Mouse (Mus musculus): Measurements from ENCODE around the gene Pigyl. TPM values are rescaled to one million over a fixed set of nuclear protein-coding genes. Genes with fewer than 3 reads are reported as not detected.
A peak's percentile ranks its signal among the peaks of the same experiment; 100 is the strongest.

Gene Pigyl
- polyA plus RNA-seq, 1 experiment from 2014 or later = 75.6 TPM

DNA sequence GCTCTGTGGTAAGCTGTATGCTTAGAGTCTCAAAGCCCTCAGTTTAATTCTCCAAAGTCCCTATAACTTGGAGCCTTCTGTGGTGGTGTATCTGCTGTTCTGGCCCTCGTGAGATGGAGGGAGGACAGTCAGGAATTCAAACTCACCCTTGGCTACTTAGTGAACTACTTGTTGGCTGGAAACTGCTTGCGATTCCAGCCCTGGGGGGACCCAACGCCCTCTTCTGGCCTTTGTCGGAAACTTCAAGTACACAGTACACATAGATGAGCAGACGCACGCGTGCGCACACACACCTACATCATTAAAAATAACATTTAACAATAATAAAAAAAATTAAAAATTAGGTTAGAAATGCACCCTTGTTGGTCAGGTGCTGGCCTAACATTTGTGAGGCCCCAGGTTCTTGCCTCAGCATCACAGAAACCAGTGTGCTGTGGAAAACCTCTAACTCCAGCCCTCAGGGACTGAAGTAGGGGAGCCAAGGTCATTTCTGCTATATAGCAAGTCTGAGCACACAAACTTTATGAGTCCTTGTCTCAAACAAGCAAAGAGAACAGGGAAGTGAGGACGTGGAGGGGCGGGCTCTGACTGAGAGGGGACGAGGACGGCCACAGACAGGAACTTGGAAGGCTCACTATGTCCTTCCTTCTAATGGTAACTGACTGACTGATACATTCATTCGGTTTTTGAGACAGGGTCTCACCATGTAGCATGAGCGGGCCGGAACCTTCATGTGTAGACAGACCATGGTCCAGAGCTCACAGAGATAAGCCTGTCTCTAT, 31.2 kb upstream of the Pigyl start:
- H3K4me2 ChIP-seq (replicated peaks) = no peak overlapping the region
- no peak overlapping the region for H3K4me3 ChIP-seq (replicated peaks)
- whole genome bisulfite sequencing = 85% methylated on average over 15 of the region's 15 CpGs

DNA sequence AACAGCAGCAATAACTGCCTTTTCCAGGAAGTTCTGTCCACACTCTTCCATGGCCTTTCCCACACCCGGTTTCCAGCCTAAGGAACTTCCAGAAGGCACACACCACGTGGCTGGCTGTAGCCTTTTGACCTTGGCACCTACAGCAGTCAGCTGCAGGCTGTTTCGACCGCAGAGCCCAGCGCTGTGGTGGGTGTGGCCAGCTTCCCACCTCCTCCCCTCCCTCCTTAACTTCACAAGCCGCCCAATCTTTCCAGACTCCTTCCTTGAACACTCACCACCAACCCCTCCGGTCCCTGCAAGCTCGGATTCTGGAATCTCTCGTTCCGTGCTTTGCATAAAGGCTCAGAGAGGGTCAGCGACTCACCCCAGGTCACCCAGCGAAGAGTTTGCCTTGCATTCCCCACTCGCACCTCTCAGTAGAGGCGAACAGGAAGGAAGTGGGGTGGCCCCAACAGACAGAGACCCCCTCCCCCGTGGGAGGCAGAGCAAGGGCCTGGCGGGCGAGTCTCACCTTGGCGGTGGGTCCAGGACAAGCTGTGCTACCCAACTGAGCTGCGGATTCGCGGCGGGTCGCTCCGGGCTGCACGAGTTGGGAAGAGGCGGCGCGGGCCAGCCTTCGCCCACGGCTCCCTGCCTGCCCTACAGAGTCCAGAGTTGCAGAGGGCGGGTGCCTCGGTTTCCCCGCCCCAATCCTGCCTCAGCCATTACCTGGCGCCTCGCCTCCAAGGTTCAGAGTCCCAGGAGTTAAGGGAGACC, 25.2 kb upstream of the Pigyl start:
- H3K4me3 ChIP-seq (replicated peaks) = peak overlapping the region; percentile 41
- H3K36me3 ChIP-seq = no peaks in the 10 kb centered on the region
- peak overlapping the region; percentile 64 for H3K4me2 ChIP-seq (replicated peaks)
- H3K9me3 ChIP-seq (replicated peaks) = no peaks in the 10 kb centered on the region
- H3K4me1 ChIP-seq = peaks cover 13% of the 10 kb centered on the region
- H3K9ac ChIP-seq = peak overlapping the region; percentile 29; the same call in 1 of the 2 replicates
- H3K27me3 ChIP-seq = no peaks in the 10 kb centered on the region
- ATAC-seq (ENCODE audit: insufficient number of reproducible peaks, low FRiP score, low TSS enrichment, low read depth) = 0 out of 2 replicates have a peak, but pooled peaks have one; percentile 15
- 2% methylated on average over 35 of the region's 35 CpGs for WGBS
- 0 out of 2 replicates have a peak overlapping the region, but pooled peaks have one; percentile 6 for H3K27ac ChIP-seq (replicated peaks)

More for the DNA sequence above, 31.2 kb upstream of the Pigyl start:
- Histone ChIP-seq H3K4me1 (no peaks in the 10 kb centered on the region), H3K9ac (no peak overlapping the region), H3K27ac (replicated peaks) (no peak overlapping the region), H3K9me3 (replicated peaks) (no peaks in the 10 kb centered on the region), H3K36me3 (no peaks in the 10 kb centered on the region), H3K27me3 (no peaks in the 10 kb centered on the region)
- ATAC-seq (ENCODE audit: insufficient number of reproducible peaks, low FRiP score, low TSS enrichment, low read depth) = no peak

DNA sequence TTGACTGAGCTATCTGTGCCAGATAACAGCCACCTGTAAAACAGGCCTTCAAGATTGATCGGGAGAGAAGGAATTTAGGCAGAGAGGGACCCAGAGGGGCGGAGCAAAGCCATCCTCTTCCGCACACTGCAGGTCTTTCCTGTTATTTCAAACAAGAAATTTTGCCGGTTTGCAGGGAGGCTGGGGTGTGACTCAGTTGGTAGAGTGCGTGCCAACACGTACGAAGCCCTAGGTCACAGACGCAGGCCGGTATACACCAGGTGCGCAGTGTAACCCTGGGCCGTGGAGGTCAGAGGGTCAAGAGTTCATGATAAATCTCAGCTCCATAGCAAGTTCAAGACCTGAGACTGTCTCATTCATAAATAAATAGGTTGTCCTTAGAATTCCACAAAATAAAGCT, 24.4 kb upstream of the Pigyl start:
- Histone ChIP-seq H3K4me3 (replicated peaks) (peak overlapping the region; percentile 41), H3K9me3 (replicated peaks) (no peaks in the 10 kb centered on the region), H3K4me1 (peaks cover 13% of the 10 kb centered on the region), H3K9ac (no peak overlapping the region), H3K4me2 (replicated peaks) (peak overlapping the region; percentile 64), H3K27me3 (no peaks in the 10 kb centered on the region), H3K36me3 (no peaks in the 10 kb centered on the region), H3K27ac (replicated peaks) (peak overlapping the region; percentile 68; the same call in 1 of the 2 replicates)
- ATAC-seq (ENCODE audit: insufficient number of reproducible peaks, low FRiP score, low TSS enrichment, low read depth) = no peak
- 40% methylated on average over 11 of the region's 11 CpGs for WGBS

DNA sequence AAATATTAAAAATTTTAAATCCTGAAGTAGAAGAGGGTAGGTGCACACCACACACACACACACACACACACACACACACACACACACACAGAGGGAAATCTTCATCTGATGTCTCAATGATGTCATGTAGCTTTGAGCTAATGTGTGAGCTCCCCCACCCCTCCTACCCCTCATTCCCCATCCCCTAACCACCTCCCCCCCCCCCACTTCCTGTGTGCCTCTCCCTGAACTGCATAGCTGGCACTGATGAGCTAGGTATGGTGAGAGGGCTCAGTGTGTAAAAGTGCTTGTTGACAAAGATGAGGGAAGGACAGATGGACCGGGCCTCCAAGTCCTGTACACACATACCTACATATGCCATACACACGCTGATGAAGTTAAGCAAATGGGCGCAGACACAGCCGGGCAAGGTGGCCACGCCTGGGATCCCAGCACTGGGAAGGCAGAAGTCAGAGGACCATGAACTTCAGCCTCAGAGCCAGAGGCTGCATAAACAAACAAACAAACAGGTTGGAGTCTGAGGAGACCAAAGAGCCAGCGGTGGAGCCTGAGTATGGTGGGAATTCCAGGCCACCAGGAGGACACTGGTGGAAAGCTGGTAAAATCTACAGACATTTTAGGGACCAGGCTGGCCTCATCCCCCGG, 22.3 kb upstream of the Pigyl start:
- H3K9me3 ChIP-seq (replicated peaks) = no peaks in the 10 kb centered on the region
- 81% methylated on average over 7 of the region's 7 CpGs for WGBS

DNA sequence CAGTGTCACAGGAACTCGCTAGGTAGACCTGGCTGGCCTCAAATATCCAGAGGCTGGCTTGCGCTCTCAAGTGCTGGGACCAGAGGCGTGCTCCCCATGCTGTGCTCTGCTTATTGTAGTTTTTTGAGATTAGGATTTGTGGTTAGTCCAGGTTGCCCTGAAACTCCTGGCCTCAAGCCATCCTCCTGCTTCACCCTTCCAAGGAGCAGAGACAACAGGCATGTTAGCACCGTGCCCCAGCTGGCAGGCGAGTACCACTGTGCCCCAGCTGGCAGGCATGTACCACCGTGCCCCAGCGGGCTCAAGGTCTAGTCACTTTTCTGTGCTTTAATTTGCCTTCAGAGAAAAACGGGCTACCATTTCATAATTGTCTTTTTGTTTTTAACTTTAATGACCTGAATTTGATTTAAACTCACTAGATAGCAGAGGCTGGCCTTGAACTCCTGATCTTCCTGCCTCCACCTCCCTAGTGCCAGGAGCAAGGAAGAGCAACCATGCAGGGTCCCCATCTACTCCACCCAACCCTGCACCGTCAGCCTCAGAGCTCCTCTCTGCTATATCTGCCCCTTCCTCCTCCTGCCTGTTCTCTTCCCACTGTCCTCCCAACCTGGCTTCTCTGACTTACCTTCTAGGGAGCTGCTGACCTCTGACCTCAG, 21.5 kb upstream of the Pigyl start:
- WGBS = 63% methylated on average over 9 of the region's 9 CpGs
- H3K9ac ChIP-seq = no peak overlapping the region

More for the DNA sequence above, 22.3 kb upstream of the Pigyl start:
- H3K4me2 ChIP-seq (replicated peaks) = no peak overlapping the region
- no peak overlapping the region for H3K4me3 ChIP-seq (replicated peaks)
- H3K36me3 ChIP-seq = no peaks in the 10 kb centered on the region
- H3K9ac ChIP-seq = no peak overlapping the region
- H3K4me1 ChIP-seq = peaks cover 13% of the 10 kb centered on the region
- no peak overlapping the region for H3K27ac ChIP-seq (replicated peaks)
- H3K27me3 ChIP-seq = no peaks in the 10 kb centered on the region
- ATAC-seq (ENCODE audit: insufficient number of reproducible peaks, low FRiP score, low TSS enrichment, low read depth) = no peak

DNA sequence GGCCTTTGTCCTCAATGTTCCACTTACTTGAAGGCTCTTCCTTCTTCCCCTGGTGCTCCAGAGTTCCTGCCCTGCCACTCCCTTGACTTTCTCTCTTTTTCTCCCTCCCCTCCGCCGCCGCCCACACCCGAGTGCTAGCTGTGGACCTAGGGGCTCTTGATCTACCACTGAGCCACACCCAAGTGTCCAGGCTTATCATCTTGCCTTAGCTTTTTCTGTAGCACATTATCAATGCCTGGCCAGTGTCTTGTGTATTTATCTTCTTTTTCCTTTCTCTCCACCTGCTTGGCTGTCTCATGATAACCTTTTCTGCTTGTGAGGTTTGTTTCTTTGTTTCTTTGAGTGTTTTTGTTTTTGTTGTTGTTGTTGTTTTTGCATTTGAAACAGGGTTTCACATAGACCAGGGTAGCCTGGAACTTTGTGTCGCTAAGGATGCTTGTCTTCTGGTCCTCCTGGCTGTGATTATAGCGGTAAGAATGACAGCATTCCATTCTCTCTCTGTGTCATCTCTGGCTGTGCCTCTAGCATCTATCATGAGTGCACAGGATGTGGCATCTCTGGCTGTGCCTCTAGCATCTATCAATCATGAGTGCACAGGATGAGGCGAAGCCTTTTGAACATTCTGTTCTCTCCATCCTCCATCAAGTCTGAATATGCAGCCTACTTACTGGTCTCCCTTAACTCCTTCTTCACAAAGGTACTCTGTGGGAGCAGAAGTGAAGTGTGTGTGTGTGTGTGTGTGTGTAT, 20.8 kb upstream of the Pigyl start, which contains the start of gene Acp5:
Acp5 (minus strand) TSS at position 68 of the 747 bp plus-strand sequence.
- Histone ChIP-seq H3K27ac (replicated peaks) (no peak within 1 kb of the TSS), H3K27me3 (no peaks in the 10 kb centered on the region), H3K36me3 (no peaks in the 10 kb centered on the region), H3K4me2 (replicated peaks) (no peak within 1 kb of the TSS), H3K9me3 (replicated peaks) (no peaks in the 10 kb centered on the region), H3K4me1 (peaks cover 13% of the 10 kb centered on the region), H3K4me3 (replicated peaks) (no peak within 1 kb of the TSS), H3K9ac (no peak within 1 kb of the TSS)
- no peak for ATAC-seq (ENCODE audit: insufficient number of reproducible peaks, low FRiP score, low TSS enrichment, low read depth)
- 68% methylated on average over 7 of the region's 7 CpGs for WGBS

More for the DNA sequence above, 21.5 kb upstream of the Pigyl start:
- Histone ChIP-seq H3K36me3 (no peaks in the 10 kb centered on the region), H3K27ac (replicated peaks) (no peak overlapping the region), H3K27me3 (no peaks in the 10 kb centered on the region), H3K9me3 (replicated peaks) (no peaks in the 10 kb centered on the region), H3K4me1 (peaks cover 13% of the 10 kb centered on the region), H3K4me3 (replicated peaks) (no peak overlapping the region), H3K4me2 (replicated peaks) (no peak overlapping the region)
- ATAC-seq (ENCODE audit: insufficient number of reproducible peaks, low FRiP score, low TSS enrichment, low read depth) = no peak

DNA sequence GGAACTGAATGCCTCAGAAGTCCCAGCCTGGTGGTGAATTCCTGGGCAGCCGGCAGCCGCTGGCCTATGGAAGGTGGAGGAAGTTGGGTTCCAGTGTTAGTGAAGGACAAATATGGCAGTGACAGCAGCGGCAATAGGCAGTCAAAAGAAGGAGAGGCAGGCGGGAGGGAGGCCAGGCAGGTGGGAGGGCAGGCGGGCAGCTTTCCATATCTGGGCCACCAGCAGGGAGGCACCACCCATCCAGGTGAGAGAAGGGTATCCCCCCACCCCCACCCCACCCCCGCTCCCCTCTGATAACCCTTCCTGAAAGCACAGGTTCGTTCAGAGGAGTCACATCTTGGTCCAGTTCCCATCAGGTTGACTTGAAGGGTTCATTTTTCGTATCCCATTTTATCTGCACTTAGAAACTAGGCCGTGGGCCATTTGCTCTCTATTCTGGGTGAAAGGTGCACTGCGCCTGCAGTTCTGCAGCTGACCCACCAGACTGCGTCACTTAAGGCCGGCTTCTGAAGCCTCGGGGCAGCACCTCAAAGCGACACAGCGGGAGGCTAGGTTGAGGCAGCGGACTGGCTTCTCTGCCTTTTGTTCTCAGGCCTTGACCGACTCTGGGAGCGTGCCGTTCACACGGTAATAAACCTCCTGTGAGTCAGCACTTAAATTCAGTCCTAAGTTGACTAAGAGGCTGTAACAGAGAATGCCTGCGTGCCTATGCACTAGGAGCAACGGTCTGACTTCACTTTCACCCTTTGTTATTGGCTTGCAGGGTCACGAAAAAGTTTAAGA, 19.7 kb upstream of the Pigyl start:
- Histone ChIP-seq H3K27ac (replicated peaks) (no peak overlapping the region), H3K27me3 (no peaks in the 10 kb centered on the region), H3K36me3 (no peaks in the 10 kb centered on the region), H3K9ac (no peak overlapping the region), H3K9me3 (replicated peaks) (no peaks in the 10 kb centered on the region), H3K4me3 (replicated peaks) (no peak overlapping the region), H3K4me2 (replicated peaks) (no peak overlapping the region), H3K4me1 (peaks cover 4% of the 10 kb centered on the region)
- ATAC-seq (ENCODE audit: insufficient number of reproducible peaks, low FRiP score, low TSS enrichment, low read depth) = no peak
- whole genome bisulfite sequencing = 19% methylated on average over 23 of the region's 23 CpGs

DNA sequence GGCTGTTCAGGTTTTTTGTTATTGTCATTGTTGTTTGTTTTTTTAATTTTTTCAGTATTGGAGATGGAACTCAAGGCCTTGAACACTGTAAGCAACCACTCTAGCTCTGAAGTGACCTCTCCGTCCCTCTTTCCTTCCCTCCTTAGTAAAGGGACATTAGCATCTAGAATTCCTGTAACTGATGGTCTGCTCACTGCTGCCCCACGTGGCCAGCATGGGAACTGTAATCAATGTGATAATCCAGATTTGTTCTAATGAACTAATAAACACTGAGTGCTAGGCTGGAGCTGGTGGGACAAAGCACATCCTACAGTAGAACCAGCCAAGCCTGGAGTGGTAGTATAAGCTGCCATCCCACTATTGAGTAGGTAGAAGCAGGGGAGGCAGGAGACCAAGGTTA, 18.2 kb upstream of the Pigyl start:
- no peaks in the 10 kb centered on the region for H3K36me3 ChIP-seq
- H3K9me3 ChIP-seq (replicated peaks) = no peaks in the 10 kb centered on the region
- H3K27ac ChIP-seq (replicated peaks) = no peak overlapping the region
- no peak overlapping the region for H3K4me3 ChIP-seq (replicated peaks)
- 32% methylated on average over 2 of the region's 2 CpGs for WGBS
- ATAC-seq (ENCODE audit: insufficient number of reproducible peaks, low FRiP score, low TSS enrichment, low read depth) = no peak
- no peak overlapping the region for H3K4me2 ChIP-seq (replicated peaks)
- H3K4me1 ChIP-seq = no peaks in the 10 kb centered on the region
- no peak overlapping the region for H3K9ac ChIP-seq
- H3K27me3 ChIP-seq = no peaks in the 10 kb centered on the region

DNA sequence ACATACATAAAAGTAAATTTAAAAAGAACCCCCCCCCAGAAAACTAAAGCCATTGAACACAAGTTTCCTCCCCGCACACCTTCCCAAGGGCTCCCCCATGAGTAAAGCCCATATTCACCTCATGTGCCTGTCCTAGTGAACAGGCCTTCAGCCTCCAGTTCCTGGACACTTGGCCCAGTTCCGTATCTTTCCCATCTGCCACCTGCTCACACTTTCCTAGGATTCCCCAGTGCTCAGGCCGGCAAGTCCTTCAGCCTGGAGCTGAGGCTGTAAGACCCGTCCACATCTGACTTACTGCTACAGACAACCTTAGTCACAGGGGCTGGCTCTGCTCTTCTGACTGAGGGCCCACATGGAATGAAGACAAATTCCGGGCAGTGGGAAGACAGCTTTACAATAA, 16.9 kb upstream of the Pigyl start:
- whole genome bisulfite sequencing = 90% methylated on average over 5 of the region's 5 CpGs
- H3K27me3 ChIP-seq = no peaks in the 10 kb centered on the region
- no peaks in the 10 kb centered on the region for H3K9me3 ChIP-seq (replicated peaks)
- no peaks in the 10 kb centered on the region for H3K4me1 ChIP-seq
- no peak overlapping the region for H3K27ac ChIP-seq (replicated peaks)
- no peak for ATAC-seq (ENCODE audit: insufficient number of reproducible peaks, low FRiP score, low TSS enrichment, low read depth)
- no peak overlapping the region for H3K4me2 ChIP-seq (replicated peaks)
- H3K36me3 ChIP-seq = no peaks in the 10 kb centered on the region
- no peak overlapping the region for H3K9ac ChIP-seq
- H3K4me3 ChIP-seq (replicated peaks) = no peak overlapping the region
